Mouse (Mus musculus) layer of hippocampus, adult 11-12 months (tissue): ENCODE measurements around the gene Taf6.
"Not testable (repeated sequence)": the region's sequence is repeated elsewhere in the genome, so short reads cannot be mapped to it uniquely, and the experiment has no call there.

Experiments
- DNase-seq: peaks from one replicate; pipeline ENCODE4 v3.0.0; 2022; ENCODE audit warnings: low spot score

Taf6 gene

GRCm38 (mm10) chr5:138186950-138187638, at the start of gene Taf6, which contains the start of gene Cnpy4:
Taf6 (minus strand) TSS chr5:138187451.
Cnpy4 (plus strand) TSS chr5:138187485.
- DNase-seq, result peak; percentile 80

- DNase-seq, result no peak
Observed at GRCm38 (mm10) chr5:138234224-138234623, 47.0 kb upstream of the Taf6 start.

- no peak for DNase-seq
Observed at GRCm38 (mm10) chr5:138233778-138234177, 46.5 kb upstream of the Taf6 start.

- DNase-seq, result no peak
Observed at GRCm38 (mm10) chr5:138229511-138229910, 42.3 kb upstream of the Taf6 start.

GRCm38 (mm10) chr5:138228026-138228425, 40.8 kb upstream of the Taf6 start:
- peak; percentile 21 for DNase-seq

GRCm38 (mm10) chr5:138227367-138227766, 40.1 kb upstream of the Taf6 start:
- DNase-seq, result no peak

- DNase-seq, result no peak
Observed at GRCm38 (mm10) chr5:138226491-138226890, 39.2 kb upstream of the Taf6 start.

GRCm38 (mm10) chr5:138225700-138226099, 38.4 kb upstream of the Taf6 start, which contains the start of gene Nxpe5:
Nxpe5 (plus strand) TSS chr5:138225898.
- DNase-seq, result no peak

GRCm38 (mm10) chr5:138223287-138223686, 36.0 kb upstream of the Taf6 start:
- DNase-seq, result no peak

GRCm38 (mm10) chr5:138222111-138222510, 34.9 kb upstream of the Taf6 start:
- peak; percentile 87 for DNase-seq

GRCm38 (mm10) chr5:138219864-138220263, 32.6 kb upstream of the Taf6 start:
- DNase-seq, result no peak

- DNase-seq, result not testable (repeated sequence)
Observed at GRCm38 (mm10) chr5:138216632-138217031, 29.4 kb upstream of the Taf6 start.

- no peak for DNase-seq
Observed at GRCm38 (mm10) chr5:138207873-138208272, 20.6 kb upstream of the Taf6 start.

GRCm38 (mm10) chr5:138207253-138207652, 20.0 kb upstream of the Taf6 start:
- DNase-seq, result no peak

- DNase-seq, result no peak
Observed at GRCm38 (mm10) chr5:138202086-138202485, 14.8 kb upstream of the Taf6 start.

- DNase-seq, result no peak
Observed at GRCm38 (mm10) chr5:138199576-138199975, 12.3 kb upstream of the Taf6 start.

- DNase-seq, result no peak
Observed at GRCm38 (mm10) chr5:138195463-138195862, 8.2 kb upstream of the Taf6 start.

GRCm38 (mm10) chr5:138194755-138195345, 7.6 kb upstream of the Taf6 start:
- DNase-seq, result peak; percentile 22

- DNase-seq, result peak; percentile 86
Observed at GRCm38 (mm10) chr5:138193771-138194727, 6.8 kb upstream of the Taf6 start, which contains the start of gene Mblac1. Mblac1 (plus strand) TSS chr5:138194314.

GRCm38 (mm10) chr5:138187661-138188306, 533 bp upstream of the Taf6 start:
- peak; percentile 81 for DNase-seq

GRCm38 (mm10) chr5:138173217-138173616, 14.0 kb downstream of the Taf6 start:
- no peak for DNase-seq
